In the genomic region with DNA sequence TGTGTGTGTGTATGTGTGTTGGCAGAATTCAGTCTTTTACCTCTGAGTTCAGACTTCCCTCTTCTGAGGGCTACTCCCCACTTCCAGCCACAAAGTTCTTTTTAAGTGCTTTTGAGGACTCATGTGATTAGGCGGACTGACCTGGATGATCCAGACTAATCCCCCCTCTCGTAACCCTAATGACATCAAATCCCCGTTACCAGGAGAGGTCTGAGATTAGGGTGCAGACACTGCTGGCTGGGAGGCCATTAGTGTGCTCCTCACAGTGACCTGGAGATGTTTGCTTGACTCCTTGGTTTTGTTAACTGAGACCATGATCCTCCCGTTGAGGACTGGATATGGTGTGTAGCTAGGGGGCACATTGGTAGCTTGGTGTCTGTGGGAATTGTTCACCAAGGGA, we compare ENCODE assay signal across 12 mouse cellular contexts. TPM values are rescaled to one million over a fixed set of nuclear protein-coding genes. Genes with fewer than 3 reads are reported as not detected.
DNase-seq lines count a peak whose midpoint lies in the region; ATAC-seq and TF ChIP-seq lines count a peak whose summit lies in the region.
"Had no signal": no experiment of that assay in that cellular context is flagged by ENCODE, and none has a peak within 500 bp of the region (broad histone marks: within the 10 kb centered on the region; RNA-seq: fewer than 3 reads in every experiment).

No protein-coding gene starts in this region.

- no peak for DNase-seq in heart, postnatal 36 days
- no peak for DNase-seq in left cerebral cortex, adult 2 months (ENCODE audit: extremely low spot score in 1 of 2, low spot score in 2 of 2)
- no peak for DNase-seq in left cerebral cortex, postnatal 36 days (ENCODE audit: low spot score in 2 of 2)
- no peak for DNase-seq in T-cell, adult 2 months (ENCODE audit: low spot score)
- DNase-seq: B cell, adult 2 months; thymus, adult 18-20 months had no signal

- no peak for TF ChIP-seq CTCF in left cerebral cortex, adult 2 months (IDR thresholded peaks at IDR 0.05)

- H3K4me2 ChIP-seq in heart, embryonic 12.5 days: 0 out of 2 replicates have a peak overlapping the region, but pooled peaks have one; percentile 22
- no peak overlapping the region for H3K4me2 ChIP-seq in hindbrain, embryonic 15.5 days
- no peak overlapping the region for H3K4me2 ChIP-seq in neural tube, embryonic 14.5 days (ENCODE audit: low read depth, low read length)
- H3K4me2 ChIP-seq: limb, embryonic 15.5 days had no signal

- no peak overlapping the region for H3K4me3 ChIP-seq in heart, embryonic 12.5 days
- no peak overlapping the region for H3K4me3 ChIP-seq in left cerebral cortex, adult 2 months
- no peak overlapping the region for H3K4me3 ChIP-seq in hindbrain, embryonic 15.5 days
- H3K4me3 ChIP-seq in neural tube, embryonic 14.5 days (ENCODE audit: low read depth, low read length): no peak overlapping the region
- H3K4me3 ChIP-seq: heart, adult 2 months; limb, embryonic 15.5 days had no signal

- 0 out of 2 replicates have a peak overlapping the region, but pooled peaks have one; percentile 10 for H3K27ac ChIP-seq in heart, embryonic 12.5 days (ENCODE audit: poor library complexity, severe bottlenecking)
- H3K27ac ChIP-seq in left cerebral cortex, adult 2 months: peak overlapping the region; percentile 69; the same call in 1 of the 2 replicates
- H3K27ac ChIP-seq in hindbrain, embryonic 15.5 days (replicated peaks): peak overlapping the region; percentile 27; the same call in 1 of the 2 replicates
- no peak overlapping the region for H3K27ac ChIP-seq in neural tube, embryonic 14.5 days (ENCODE audit: low read depth, low read length)
- H3K27ac ChIP-seq: heart, adult 2 months; limb, embryonic 15.5 days had no signal

- no peak for ATAC-seq in heart, embryonic 12.5 days (ENCODE audit: insufficient number of reproducible peaks, low FRiP score)
- peak; percentile 0; the same call in 1 of the 2 replicates for ATAC-seq in hindbrain, embryonic 15.5 days (ENCODE audit: low FRiP score, low read depth)
- ATAC-seq in neural tube, embryonic 14.5 days (ENCODE audit: low read depth): 0 out of 2 replicates have a peak, but pooled peaks have one; percentile 1

- no peak overlapping the region for H3K9ac ChIP-seq in heart, embryonic 12.5 days
- H3K9ac ChIP-seq in hindbrain, embryonic 15.5 days: no peak overlapping the region
- no peak overlapping the region for H3K9ac ChIP-seq in neural tube, embryonic 14.5 days (replicated peaks; ENCODE audit: low read depth, low read length)
- H3K9ac ChIP-seq: limb, embryonic 15.5 days had no signal

- H3K27me3 ChIP-seq in heart, embryonic 12.5 days (replicated peaks): no peaks in the 10 kb centered on the region
- H3K27me3 ChIP-seq in hindbrain, embryonic 15.5 days: no peaks in the 10 kb centered on the region
- no peaks in the 10 kb centered on the region for H3K27me3 ChIP-seq in neural tube, embryonic 14.5 days (ENCODE audit: control insufficient read depth, insufficient read depth, low read length)
- H3K27me3 ChIP-seq: limb, embryonic 15.5 days had no signal

- H3K9me3 ChIP-seq in heart, embryonic 12.5 days (replicated peaks): no peaks in the 10 kb centered on the region
- no peaks in the 10 kb centered on the region for H3K9me3 ChIP-seq in hindbrain, embryonic 15.5 days
- no peaks in the 10 kb centered on the region for H3K9me3 ChIP-seq in neural tube, embryonic 14.5 days (ENCODE audit: control insufficient read depth, low read length)
- H3K9me3 ChIP-seq: limb, embryonic 15.5 days had no signal

- H3K36me3 ChIP-seq in heart, embryonic 12.5 days: no peaks in the 10 kb centered on the region
- H3K36me3 ChIP-seq in hindbrain, embryonic 15.5 days: 0 out of 2 replicates have a peak, but pooled peaks cover 5% of the 10 kb centered on the region
- no peaks in the 10 kb centered on the region for H3K36me3 ChIP-seq in neural tube, embryonic 14.5 days (ENCODE audit: control insufficient read depth, insufficient read depth, low read length)
- H3K36me3 ChIP-seq: limb, embryonic 15.5 days had no signal

- peaks cover 67% of the 10 kb centered on the region for H3K4me1 ChIP-seq in heart, embryonic 12.5 days (replicated peaks)
- H3K4me1 ChIP-seq in hindbrain, embryonic 15.5 days (replicated peaks): peaks cover 92% of the 10 kb centered on the region
- peaks cover 27% of the 10 kb centered on the region for H3K4me1 ChIP-seq in neural tube, embryonic 14.5 days (ENCODE audit: control insufficient read depth, insufficient read depth, low read length)

- intact Hi-C loops in heart, postnatal 36 days (cut with DNase I): no loop called here
- intact Hi-C loops in left cerebral cortex, adult 2 months (cut with DNase I): no loop called here
- intact Hi-C loops in left cerebral cortex, postnatal 36 days (cut with DNase I): loop anchor here (5.0 kb wide), 1 partner anchor 92 kb away; no protein-coding TSS in a partner anchor

- 49% methylated on average over 4 of the region's 4 CpGs for WGBS in heart, embryonic 12.5 days
- WGBS in hindbrain, embryonic 15.5 days: 71% methylated on average over 4 of the region's 4 CpGs
- 73% methylated on average over 4 of the region's 4 CpGs for WGBS in neural tube, embryonic 14.5 days

RNA-seq across cellular contexts. Expression of a gene that starts 30.7 kb away (rescaled TPM):
- 18.7 and 19.3 TPM in 2 replicates for polyA plus RNA-seq in heart, embryonic 12.5 days (2016; fragmentation: Nextera tagmentation; extraction: Ambion mirVana)
- 10 to 100 TPM; 26.6 to 27.0 TPM for total RNA-seq in heart, postnatal 36 days (2021)
- total RNA-seq in left cerebral cortex, adult 2 months (2021): 100 to 1,000 TPM; 679 to 734 TPM
- 100 to 1,000 TPM; 735 to 741 TPM for total RNA-seq in left cerebral cortex, postnatal 36 days (2021)
- polyA plus RNA-seq in hindbrain, embryonic 15.5 days (2015; fragmentation: Nextera tagmentation; extraction: Ambion mirVana): 225 and 267 TPM in 2 replicates
- polyA plus RNA-seq in neural tube, embryonic 14.5 days (2014; fragmentation: Nextera tagmentation; extraction: Ambion mirVana): 199 and 214 TPM in 2 replicates
- total RNA-seq: hematopoietic stem cell, adult 5-6 weeks had no signal

Comparison
In these comparisons a context has a peak if more than half of its experiments do, and no peak if none do; other contexts are left out.
1. RNA of a gene that starts 30.7 kb away (total RNA-seq): 735 to 741 TPM in left cerebral cortex, postnatal 36 days and 679 to 734 TPM in left cerebral cortex, adult 2 months; 26.6 to 27.0 TPM in heart, postnatal 36 days; every median in the first group is over 10 times any median in the second.